Mouse (Mus musculus) olfactory bulb, adult 2 months (tissue): ENCODE measurements around the gene Fndc7. TPM values are rescaled to one million over a fixed set of nuclear protein-coding genes. Genes with fewer than 3 reads are reported as not detected.
"Not testable (repeated sequence)": the region's sequence is repeated elsewhere in the genome, so short reads cannot be mapped to it uniquely, and the experiment has no call there.

Experiments used
- H3K27ac ChIP-seq: fragments of 200-500 bp; 2 replicates; pipeline ENCODE4 v1.5.1; 2012; ENCODE audit warnings: low read depth, low read length; ENCODE audit not compliant: insufficient read depth
- H3K4me1 ChIP-seq: fragments of 200-500 bp; 2 replicates; pipeline ENCODE4 v1.6.1; 2012; ENCODE audit warnings: low read length; ENCODE audit not compliant: control insufficient read depth, insufficient read depth
- H3K4me3 ChIP-seq: fragments of 200-500 bp; 2 replicates; pipeline ENCODE4 v1.5.1; 2012; ENCODE audit warnings: mild to moderate bottlenecking, low read depth, low read length, moderate library complexity; ENCODE audit not compliant: insufficient read depth
- CTCF ChIP-seq: fragments of 200-500 bp; IDR thresholded peaks from 2 replicates; pipeline ENCODE4 v1.5.1; 2012; ENCODE audit warnings: low read depth, mild to moderate bottlenecking, low read length, moderate library complexity; ENCODE audit not compliant: insufficient read depth
- POLR2A ChIP-seq: fragments of 200-500 bp; IDR thresholded peaks from 2 replicates; pipeline ENCODE4 v1.6.1; 2012; ENCODE audit warnings: mild to moderate bottlenecking, low read depth, low read length, moderate library complexity; ENCODE audit not compliant: insufficient read depth
- WGBS: fragments of 180-500 bp; shearing (Covaris S2); methylation state at CpG from one replicate; pipeline ENCODE4 v1.1.7; 2018; 5-methylcytosine and 5-hydroxymethylcytosine counted together
- polyA plus RNA-seq: library from polyadenylated mRNA; stranded (reverse); fragments of >200 nt; gene quantifications from 2 replicates; pipeline ENCODE4 v1.2.4, GENCODE M21; 2012; ENCODE audit warnings: low replicate concordance; ENCODE audit not compliant: missing spikeins, insufficient read depth, insufficient read length

Gene Fndc7
- polyA plus RNA-seq, 1 experiment: not detected

DNA sequence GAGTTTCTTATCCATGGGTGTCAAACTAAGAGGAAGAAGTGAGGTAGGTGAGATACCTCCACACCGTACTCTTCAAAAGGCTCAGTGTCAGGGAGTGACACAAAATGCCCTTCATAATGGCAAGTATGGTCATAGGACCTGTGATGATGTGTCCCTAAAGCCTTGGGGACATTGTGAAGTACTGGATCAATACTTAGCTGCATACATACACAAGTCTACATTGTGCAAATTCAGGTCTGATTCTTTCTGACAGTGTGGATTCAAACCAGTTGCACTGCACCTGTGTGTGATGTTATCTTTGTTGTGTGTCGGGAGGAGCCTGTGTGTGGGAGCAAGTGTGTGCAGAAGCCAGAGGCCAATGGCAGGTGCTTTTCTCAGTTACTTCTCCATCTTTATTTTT is 38.7 kb downstream of the Fndc7 start:
- peaks cover 24% of the 10 kb centered on the region for H3K4me1 ChIP-seq
- TF ChIP-seq CTCF (no peak), POLR2A (no peak)
- no peak overlapping the region for H3K4me3 ChIP-seq
- 86% methylated on average over 2 of the region's 2 CpGs for WGBS
- peak overlapping the region; percentile 56; the same call in 1 of the 2 replicates for H3K27ac ChIP-seq

DNA sequence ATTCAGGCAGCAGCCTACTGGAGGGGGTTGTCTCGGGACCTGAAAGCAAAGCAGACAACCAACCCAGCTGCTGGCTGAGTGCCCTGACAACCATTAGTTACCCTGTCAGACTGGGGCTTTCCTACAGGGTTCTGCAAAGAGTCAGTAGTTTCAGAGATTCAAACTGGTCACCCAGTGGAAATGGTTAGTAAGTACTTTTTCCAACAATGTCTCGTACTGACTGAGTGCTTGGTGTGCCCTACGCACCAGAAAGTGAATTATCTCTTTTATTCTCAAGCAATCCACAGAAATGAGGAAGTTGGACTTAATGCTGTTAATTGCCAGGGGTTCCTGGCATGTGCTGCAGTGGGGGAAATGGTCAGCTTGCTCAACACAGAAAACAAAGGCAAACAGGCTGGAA is 39.3 kb downstream of the Fndc7 start:
- H3K4me1 ChIP-seq: peaks cover 19% of the 10 kb centered on the region
- H3K27ac ChIP-seq: peak overlapping the region; percentile 56; the same call in 1 of the 2 replicates
- H3K4me3 ChIP-seq: no peak overlapping the region
- TF ChIP-seq CTCF: no peak
- no peak for TF ChIP-seq POLR2A
- WGBS: 26% methylated on average over 3 of the region's 3 CpGs

DNA sequence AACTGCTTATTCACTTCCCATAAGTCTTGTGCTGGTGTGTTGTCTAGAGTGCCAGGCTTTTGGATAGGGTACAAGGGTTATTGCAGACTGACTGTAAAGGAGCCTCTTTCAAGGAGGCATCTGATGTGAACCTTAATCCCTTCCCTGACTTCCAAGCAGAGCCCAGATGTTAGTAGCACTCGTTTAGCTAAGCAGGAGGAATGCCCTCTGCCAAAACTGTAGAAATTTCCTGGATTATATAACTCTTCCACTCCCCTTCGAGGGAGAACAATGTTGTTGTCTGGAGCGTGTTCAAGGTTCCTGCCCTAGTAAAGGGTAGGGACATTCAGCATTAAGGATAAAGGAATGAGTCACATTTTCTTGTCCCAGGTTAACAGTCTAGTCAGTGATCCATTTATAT is 43.2 kb downstream of the Fndc7 start:
- no peak overlapping the region for H3K4me3 ChIP-seq
- 42% methylated on average over 3 of the region's 3 CpGs for whole genome bisulfite sequencing
- H3K27ac ChIP-seq: no peak overlapping the region
- no peak for TF ChIP-seq CTCF
- TF ChIP-seq POLR2A: no peak
- peaks cover 4% of the 10 kb centered on the region for H3K4me1 ChIP-seq

DNA sequence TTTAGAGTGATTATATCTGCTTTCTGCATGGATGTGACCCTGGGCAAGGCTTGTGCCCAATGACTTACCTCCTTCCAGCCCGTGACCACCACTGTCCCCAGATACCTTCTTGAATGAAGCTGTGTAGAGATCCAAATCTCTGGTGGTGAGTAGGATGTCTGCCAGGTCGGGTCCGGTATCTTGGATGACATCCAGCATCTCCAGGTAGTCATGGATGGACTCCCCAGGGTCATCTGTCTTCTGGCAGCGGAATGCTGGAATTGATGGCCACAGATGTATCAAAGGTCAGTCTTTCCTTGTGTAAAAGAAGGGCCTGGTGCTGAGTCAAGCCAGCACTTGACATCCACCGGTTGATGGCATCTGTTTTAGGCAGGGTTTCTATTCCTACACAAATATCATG is 45.3 kb downstream of the Fndc7 start:
- WGBS: 81% methylated on average over 5 of the region's 5 CpGs
- H3K27ac ChIP-seq: no peak overlapping the region
- TF ChIP-seq POLR2A (no peak), CTCF (no peak)

DNA sequence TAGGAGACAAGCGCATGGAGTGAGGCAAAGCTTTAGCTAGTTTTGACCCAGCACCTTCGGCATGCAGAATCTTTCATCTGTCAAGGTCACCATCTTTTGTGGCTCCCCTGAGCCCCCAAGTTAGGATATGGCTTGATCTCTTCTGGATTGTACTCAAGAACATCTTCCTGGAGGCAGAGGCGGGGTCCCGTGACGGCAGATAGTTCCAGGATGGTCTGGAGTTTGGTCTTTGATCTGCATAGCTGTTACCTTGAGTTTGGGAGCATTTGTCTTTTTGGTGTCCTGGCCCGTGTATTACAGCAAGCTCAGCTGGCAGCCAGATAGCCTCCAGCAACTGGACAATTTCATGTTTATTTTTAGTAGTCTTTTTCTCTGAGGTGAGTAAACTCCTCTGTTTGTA is 45.8 kb downstream of the Fndc7 start:
- WGBS: 95% methylated on average over 6 of the region's 6 CpGs
- Histone ChIP-seq H3K27ac (no peak overlapping the region), H3K4me1 (no peaks in the 10 kb centered on the region), H3K4me3 (no peak overlapping the region)
- TF ChIP-seq POLR2A: no peak
- TF ChIP-seq CTCF: no peak

More for the DNA sequence above, 45.3 kb downstream of the Fndc7 start:
- no peak overlapping the region for H3K4me3 ChIP-seq
- no peaks in the 10 kb centered on the region for H3K4me1 ChIP-seq

DNA sequence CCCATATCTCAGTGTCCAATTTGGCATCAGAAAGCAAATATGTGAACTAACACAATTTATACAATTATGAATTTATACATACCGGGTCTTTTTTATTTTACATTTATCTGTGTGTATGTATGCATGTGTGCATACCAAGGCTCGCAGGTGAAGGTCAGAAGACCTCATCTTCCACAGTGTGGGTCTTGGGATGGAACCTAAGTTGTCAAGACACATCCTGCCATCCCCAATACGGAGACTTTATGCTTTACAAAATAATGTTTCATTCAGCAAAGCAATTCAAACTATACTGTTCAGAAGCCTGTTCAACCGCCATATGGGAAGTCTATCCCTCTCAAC is 49.1 kb downstream of the Fndc7 start:
- no peak overlapping the region for H3K4me3 ChIP-seq
- TF ChIP-seq CTCF (no peak), POLR2A (no peak)
- H3K4me1 ChIP-seq: peaks cover 2% of the 10 kb centered on the region; the same call in 1 of the 2 replicates
- WGBS: 60% methylated on average over 4 of the region's 4 CpGs
- H3K27ac ChIP-seq: no peak overlapping the region

DNA sequence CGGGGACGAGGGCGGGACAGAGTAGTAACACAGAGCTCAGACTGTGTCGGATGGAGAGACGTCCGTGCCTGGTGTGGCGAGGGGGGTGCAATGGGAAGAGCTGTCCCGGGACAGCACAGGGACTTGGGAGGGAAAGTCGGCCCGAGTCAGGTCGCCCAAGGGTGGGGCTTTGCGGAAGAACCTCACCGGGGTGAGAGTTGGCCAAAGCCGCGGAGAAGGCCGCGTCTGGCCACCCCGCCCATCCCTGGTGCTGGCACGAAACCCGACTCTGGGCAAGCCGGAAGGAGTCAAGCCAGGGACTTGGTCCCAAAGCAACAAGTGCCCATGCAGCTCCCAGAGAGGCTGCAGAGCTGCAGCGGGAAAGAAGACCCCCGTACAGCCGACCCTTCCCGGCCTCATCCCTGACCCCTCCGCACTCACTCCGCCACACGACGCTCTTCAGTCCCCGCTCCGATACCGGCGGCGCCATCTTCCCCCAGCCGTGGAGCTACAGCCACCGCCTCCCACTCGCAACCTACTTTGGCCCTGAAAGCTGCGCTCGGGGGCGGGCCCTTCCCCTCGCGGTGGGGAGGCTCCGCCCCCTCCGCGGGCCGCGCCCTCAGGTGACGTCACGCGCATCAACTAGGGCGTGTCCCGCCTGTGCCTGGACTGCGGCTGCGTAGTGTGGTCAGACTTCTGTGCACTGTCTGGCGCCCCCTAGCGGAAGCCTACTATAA is 49.6 kb downstream of the Fndc7 start, which contains the start of gene Stxbp3:
Stxbp3 (minus strand) TSS at position 527 of the 716 bp plus-strand sequence.
- TF ChIP-seq CTCF (peak; percentile 46; the same call in 1 of the 2 replicates), POLR2A (peak; percentile 64; the same call in 1 of the 2 replicates)
- Histone ChIP-seq H3K4me3 (peak within 1 kb of the TSS; percentile 64), H3K27ac (peak within 1 kb of the TSS; percentile 76), H3K4me1 (peaks cover 2% of the 10 kb centered on the region; the same call in 1 of the 2 replicates)
- 1% methylated on average over 56 of the region's 56 CpGs for WGBS

DNA sequence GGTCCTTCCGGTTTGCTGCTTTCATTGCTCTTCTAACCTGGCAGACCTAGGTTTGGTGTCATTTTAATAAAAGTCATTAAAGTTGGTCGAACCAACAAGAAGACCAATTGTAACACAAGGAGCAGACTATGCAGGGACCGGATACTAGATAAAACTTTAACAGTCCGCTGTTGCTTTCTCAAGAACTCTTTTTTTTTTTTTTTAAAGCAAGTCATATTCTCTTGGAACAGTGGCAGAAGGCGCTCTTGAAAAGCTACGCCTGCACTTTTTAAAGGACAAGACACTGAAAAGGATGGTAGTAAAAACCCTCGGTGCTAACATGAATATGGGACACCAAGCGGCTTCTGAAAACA is 50.2 kb downstream of the Fndc7 start:
- WGBS: 2% methylated on average over 8 of the region's 8 CpGs
- peak overlapping the region; percentile 76 for H3K27ac ChIP-seq
- peaks cover 2% of the 10 kb centered on the region; the same call in 1 of the 2 replicates for H3K4me1 ChIP-seq
- TF ChIP-seq POLR2A: no peak
- no peak for TF ChIP-seq CTCF
- peak overlapping the region; percentile 64 for H3K4me3 ChIP-seq

DNA sequence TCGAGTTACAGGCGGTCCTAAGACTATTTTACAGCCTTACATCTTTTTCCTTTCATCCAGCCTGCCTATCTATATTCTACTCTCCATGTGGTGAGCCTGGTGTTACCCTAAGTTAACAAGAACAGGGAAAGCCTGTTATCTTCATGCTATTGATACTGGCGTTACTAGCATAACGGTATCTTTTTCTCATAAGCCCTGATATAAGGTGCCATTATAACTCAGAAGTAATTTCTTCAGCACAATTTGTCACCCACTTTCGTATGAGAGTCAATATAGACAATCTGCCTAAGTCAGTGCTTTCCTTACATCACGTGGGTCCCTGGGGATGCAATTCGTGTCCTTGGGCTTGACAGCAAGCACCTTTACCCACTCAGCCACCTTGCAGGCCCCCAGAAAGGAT is 50.8 kb downstream of the Fndc7 start:
- Histone ChIP-seq H3K4me3 (peak overlapping the region; percentile 33; the same call in 1 of the 2 replicates), H3K27ac (no peak overlapping the region; the same call in 1 of the 2 replicates), H3K4me1 (peaks cover 2% of the 10 kb centered on the region; the same call in 1 of the 2 replicates)
- TF ChIP-seq CTCF: no peak
- no peak for TF ChIP-seq POLR2A
- 38% methylated on average over 7 of the region's 7 CpGs for WGBS

DNA sequence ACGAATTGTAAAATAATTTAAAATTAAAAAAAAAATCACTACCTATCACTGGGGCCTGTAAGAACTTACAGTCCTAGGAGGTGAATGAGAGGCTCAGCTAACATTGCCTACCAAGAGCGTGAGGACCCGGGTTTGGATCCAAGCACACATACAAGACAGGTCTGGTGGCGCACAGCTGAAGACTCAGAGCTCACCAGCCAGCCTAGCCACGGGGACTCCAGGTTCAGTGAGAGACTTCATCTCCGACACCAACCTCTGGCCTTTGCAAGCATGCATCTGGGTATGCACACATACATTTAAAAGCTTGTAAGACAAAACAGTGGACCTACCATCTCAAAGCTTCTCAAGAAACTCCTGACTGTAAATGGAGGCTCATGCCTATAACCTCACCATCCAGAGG is 52.9 kb downstream of the Fndc7 start:
- 91% methylated on average over 6 of the region's 6 CpGs for WGBS
- H3K27ac ChIP-seq: no peak overlapping the region
- no peak overlapping the region for H3K4me3 ChIP-seq
- TF ChIP-seq CTCF (no peak), POLR2A (no peak)
- peaks cover 2% of the 10 kb centered on the region; the same call in 1 of the 2 replicates for H3K4me1 ChIP-seq

DNA sequence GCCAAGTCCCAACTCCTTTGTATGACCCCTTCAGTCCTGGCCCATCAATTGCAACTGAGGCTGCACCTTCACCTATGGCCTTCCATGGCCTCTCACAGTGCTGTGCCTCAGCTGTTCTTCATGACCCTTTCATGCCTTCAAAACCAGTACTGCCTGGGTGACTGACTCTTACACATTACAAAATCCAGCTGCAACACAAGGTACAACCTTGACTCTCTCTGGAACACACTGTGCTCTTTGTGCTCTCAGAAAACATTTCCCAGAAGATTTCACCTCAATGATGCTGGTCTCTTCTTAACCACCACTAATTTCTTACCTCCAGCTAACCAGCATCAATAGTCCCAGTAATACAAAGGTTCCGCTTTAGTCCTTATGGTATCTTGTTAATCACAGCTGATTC is 56.1 kb downstream of the Fndc7 start:
- WGBS: 96% methylated on average over 1 of the region's 1 CpGs
- H3K4me1 ChIP-seq, H3K4me3 ChIP-seq, H3K27ac ChIP-seq: not testable (repeated sequence)
